Mouse (Mus musculus) myocyte (in vitro differentiated cells): Measurements from ENCODE around the gene Abhd11.

Experiments
- CEBPB ChIP-seq: IDR thresholded peaks from 2 replicates; pipeline ENCODE4 v1.6.1; 2011; ENCODE audit warnings: mild to moderate bottlenecking, moderate library complexity; ENCODE audit not compliant: poor library complexity, insufficient read depth, severe bottlenecking
- E2F4 ChIP-seq: IDR thresholded peaks from one replicate; pipeline ENCODE4 v1.6.1; 2011; ENCODE audit warnings: mild to moderate bottlenecking, control low read depth, moderate library complexity; ENCODE audit not compliant: insufficient read depth
- MAX ChIP-seq: IDR thresholded peaks from one replicate; pipeline ENCODE4 v1.6.1; 2011; ENCODE audit warnings: low read depth, mild to moderate bottlenecking, control low read depth
- MYOD1 ChIP-seq, 3 experiments: IDR thresholded peaks; one replicate each; pipeline ENCODE4 v1.6.1; 2011; ENCODE audit warnings: control low read depth in 2 of 3, low read depth in 2 of 3, mild to moderate bottlenecking in 2 of 3, moderate library complexity in 1 of 3; ENCODE audit not compliant: insufficient read length in 2 of 3, control insufficient read depth in 1 of 3
- MYOG ChIP-seq, 3 experiments: IDR thresholded peaks; one replicate each; pipeline ENCODE4 v1.6.1; 2011; ENCODE audit warnings: control low read depth in 2 of 3, low read depth in 2 of 3, mild to moderate bottlenecking in 2 of 3; ENCODE audit not compliant: insufficient read length in 2 of 3, control insufficient read depth in 1 of 3, insufficient read depth in 1 of 3
- POLR2A ChIP-seq: IDR thresholded peaks from one replicate; pipeline ENCODE4 v1.6.1; 2011; ENCODE audit warnings: low read depth, mild to moderate bottlenecking, control low read depth, moderate library complexity; ENCODE audit not compliant: insufficient read length
- POLR2AphosphoS2 ChIP-seq: IDR thresholded peaks from one replicate; pipeline ENCODE4 v1.6.1; 2011; ENCODE audit warnings: low read depth, control low read depth; ENCODE audit not compliant: insufficient read length
- TCF12 ChIP-seq: IDR thresholded peaks from one replicate; pipeline ENCODE4 v1.6.1; 2011; ENCODE audit warnings: mild to moderate bottlenecking, control low read depth; ENCODE audit not compliant: poor library complexity, insufficient read depth, severe bottlenecking
- TCF3 ChIP-seq: IDR thresholded peaks from one replicate; pipeline ENCODE4 v1.6.1; 2011; ENCODE audit warnings: low read depth, control low read depth; ENCODE audit not compliant: insufficient read length
- USF1 ChIP-seq: IDR thresholded peaks from one replicate; pipeline ENCODE4 v1.6.1; 2011; ENCODE audit warnings: low read depth, mild to moderate bottlenecking, control low read depth, moderate library complexity

DNA sequence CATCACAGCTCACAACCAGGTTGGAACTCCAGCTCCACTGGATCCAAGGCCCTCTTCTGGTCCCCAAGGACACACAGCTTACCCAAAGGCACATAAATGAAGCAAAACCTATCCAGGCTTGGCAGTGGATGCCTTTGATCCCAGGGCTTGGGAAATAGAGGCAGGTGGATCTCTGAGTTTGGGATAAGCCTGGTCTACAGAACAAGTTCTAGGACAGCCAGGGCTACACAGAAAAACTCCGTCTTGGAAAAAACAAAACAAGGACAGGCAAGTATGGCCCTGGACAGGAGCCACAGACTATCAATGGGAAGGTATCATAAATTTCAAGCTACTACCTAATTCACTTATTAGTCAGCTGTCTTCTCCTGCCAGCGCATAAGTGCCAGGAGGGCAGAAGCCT is 47.4 kb upstream of the Abhd11 start:
- TF ChIP-seq USF1 (no peak), POLR2A (no peak), CEBPB (no peak), MYOG (IDR thresholded peaks at IDR 0.05; ENCODE audit: control insufficient read depth in 1 of 3, insufficient read depth in 1 of 3, insufficient read length in 2 of 3, low read depth in 2 of 3) (no peak), TCF12 (no peak), E2F4 (no peak), MYOD1 (IDR thresholded peaks at IDR 0.05; ENCODE audit: control insufficient read depth in 1 of 3, insufficient read length in 2 of 3, low read depth in 2 of 3) (no peak), POLR2AphosphoS2 (no peak), MAX (no peak), TCF3 (no peak)
